Mouse (Mus musculus): Measurements from ENCODE around the gene Otub2.

DNA sequence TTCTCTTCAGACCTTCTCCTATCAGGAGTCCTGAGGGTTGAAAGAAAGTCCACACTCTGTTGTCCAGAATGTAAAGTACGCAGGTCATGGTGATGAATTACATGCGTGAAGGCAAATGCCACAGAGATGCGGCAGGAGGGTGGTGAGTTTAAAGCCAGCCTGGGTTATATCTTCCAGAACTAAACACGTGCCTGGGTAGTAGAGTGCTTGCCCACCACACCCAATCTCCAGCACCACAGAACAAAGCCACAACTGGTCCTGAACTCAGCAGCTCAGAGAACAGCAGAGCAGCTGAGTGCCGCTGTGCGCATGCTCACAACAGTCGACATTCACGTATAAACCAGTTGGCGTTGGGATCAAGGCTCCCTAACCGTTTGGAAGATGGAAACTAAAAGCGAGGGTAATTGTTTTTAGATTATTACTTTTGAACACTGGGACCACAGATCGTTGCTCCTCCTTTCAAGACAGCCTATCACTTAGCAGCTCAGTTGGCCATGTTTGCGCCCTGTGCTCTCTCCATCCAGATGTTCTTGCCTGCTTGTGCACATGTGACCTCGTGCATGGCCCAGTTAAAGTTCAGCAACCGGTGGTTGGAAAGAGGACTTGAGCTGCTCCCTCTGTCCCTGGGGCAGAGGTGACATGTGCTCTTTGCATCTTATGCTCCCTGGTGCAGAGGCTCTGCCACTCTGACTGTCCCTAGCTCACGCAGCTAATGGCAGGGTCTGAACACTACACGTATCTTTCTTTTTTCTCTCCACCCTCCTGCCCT, 26.8 kb upstream of the Otub2 start:
- no peak for TF ChIP-seq CTCF (IDR thresholded peaks at IDR 0.05; ENCODE audit: borderline replicate concordance, extremely low read depth, insufficient read depth, insufficient read length)
- no peak for TF ChIP-seq POLR2A (IDR thresholded peaks at IDR 0.05; ENCODE audit: borderline replicate concordance, extremely low read depth, insufficient read depth, insufficient read length, poor library complexity, severe bottlenecking)
